Mouse (Mus musculus) adrenal gland, adult (tissue): Measurements from ENCODE around the gene Slc6a19.
"Not testable (repeated sequence)": the region's sequence is repeated elsewhere in the genome, so short reads cannot be mapped to it uniquely, and the experiment has no call there.

ENCODE experiments used
- DNase-seq, 2 experiments: peaks; one replicate each; pipeline ENCODE4 v3.0.0; 2022 to 2023; ENCODE audit warnings: low spot score in 1 of 2; ENCODE audit not compliant: inconsistent age in 2 of 2

Gene Slc6a19

GRCm38 (mm10) chr13:73713204-73713603 lies 8.5 kb upstream of the Slc6a19 start:
- DNase-seq: no peak

- DNase-seq: no peak
These were observed 7.6 kb upstream of the Slc6a19 start for GRCm38 (mm10) chr13:73712228-73712627.

GRCm38 (mm10) chr13:73711803-73712202 lies 7.1 kb upstream of the Slc6a19 start:
- DNase-seq: no peak

- peak in 1 of 2 experiments; percentile 67 for DNase-seq
These were observed 6.6 kb upstream of the Slc6a19 start for GRCm38 (mm10) chr13:73711221-73711620.

GRCm38 (mm10) chr13:73709491-73709890 lies 4.8 kb upstream of the Slc6a19 start:
- no peak for DNase-seq

GRCm38 (mm10) chr13:73703486-73703885 lies 1.2 kb downstream of the Slc6a19 start:
- DNase-seq: not testable (repeated sequence)

- no peak for DNase-seq
These were observed 1.9 kb downstream of the Slc6a19 start for GRCm38 (mm10) chr13:73702776-73703175.

GRCm38 (mm10) chr13:73701161-73701883 lies 3.3 kb downstream of the Slc6a19 start:
- DNase-seq: no peak

- no peak for DNase-seq
These were observed 4.1 kb downstream of the Slc6a19 start for GRCm38 (mm10) chr13:73700554-73700953.

- peak; percentile 57 to 73 for DNase-seq
These were observed 5.0 kb downstream of the Slc6a19 start for GRCm38 (mm10) chr13:73699714-73700113.

- no peak for DNase-seq
These were observed 8.1 kb downstream of the Slc6a19 start for GRCm38 (mm10) chr13:73696529-73696928.

GRCm38 (mm10) chr13:73694972-73695371 lies 9.7 kb downstream of the Slc6a19 start:
- DNase-seq: no peak

GRCm38 (mm10) chr13:73693333-73693732 lies 11.3 kb downstream of the Slc6a19 start:
- no peak for DNase-seq

GRCm38 (mm10) chr13:73692249-73692868 lies 12.3 kb downstream of the Slc6a19 start:
- DNase-seq: peak; percentile 80 to 93

GRCm38 (mm10) chr13:73688934-73689333 lies 15.7 kb downstream of the Slc6a19 start:
- no peak for DNase-seq

- no peak for DNase-seq
These were observed 17.1 kb downstream of the Slc6a19 start for GRCm38 (mm10) chr13:73687601-73688000.

- DNase-seq: no peak
These were observed 19.2 kb downstream of the Slc6a19 start for GRCm38 (mm10) chr13:73685502-73685901.

- DNase-seq: no peak
These were observed 20.3 kb downstream of the Slc6a19 start for GRCm38 (mm10) chr13:73684412-73684811.

- DNase-seq: peak in 1 of 2 experiments; percentile 61
These were observed 21.0 kb downstream of the Slc6a19 start for GRCm38 (mm10) chr13:73683682-73684081.

GRCm38 (mm10) chr13:73682226-73682625 lies 22.4 kb downstream of the Slc6a19 start:
- no peak for DNase-seq

- peak; percentile 53 to 69 for DNase-seq
These were observed 24.3 kb downstream of the Slc6a19 start for GRCm38 (mm10) chr13:73680394-73680793.

- no peak for DNase-seq
These were observed 25.4 kb downstream of the Slc6a19 start for GRCm38 (mm10) chr13:73679311-73679710.

GRCm38 (mm10) chr13:73677853-73678252 lies 26.8 kb downstream of the Slc6a19 start, which contains the start of gene Slc6a18:
Gene Slc6a18 (minus strand): TSS chr13:73678023.
- DNase-seq: no peak
